Mouse (Mus musculus) MEL (cell line): Measurements from ENCODE around the gene Olfr1392. TPM values are rescaled to one million over a fixed set of nuclear protein-coding genes. Genes with fewer than 3 reads are reported as not detected.
A peak's percentile ranks its signal among the peaks of the same experiment; 100 is the strongest.

Source experiments
- DNase-seq: peaks from one replicate; pipeline ENCODE4 v3.0.0; 2011; ENCODE audit warnings: low read depth, low spot score
- H3K27ac ChIP-seq: 2 replicates; pipeline ENCODE4 v1.5.1; 2012; ENCODE audit warnings: low read depth, mild to moderate bottlenecking, control low read depth, low read length, moderate library complexity; ENCODE audit not compliant: control insufficient read depth
- H3K27me3 ChIP-seq, 2 experiments: fragments of 150-350 bp in 1 of 2; sonication (generic) in 1 of 2; 2 replicates each; pipeline ENCODE4 v1.6.1; 2012; ENCODE audit warnings: low read length in 2 of 2, mild to moderate bottlenecking in 2 of 2, improper control_type of control experiment in 1 of 2, moderate library complexity in 1 of 2; ENCODE audit not compliant: insufficient read depth in 2 of 2, control insufficient read depth in 1 of 2
- H3K36me3 ChIP-seq, 2 experiments: 2 replicates each; pipeline ENCODE4 v1.6.1; 2012 to 2014; ENCODE audit warnings: low read length in 2 of 2, improper control_type of control experiment in 1 of 2, inconsistent platforms in 1 of 2, mild to moderate bottlenecking in 1 of 2; ENCODE audit not compliant: insufficient read depth in 2 of 2, control insufficient read depth in 1 of 2
- H3K4me1 ChIP-seq, 2 experiments: fragments of 150-350 bp in 1 of 2; sonication (generic) in 1 of 2; 2 replicates each; pipeline ENCODE4 v1.6.1; 2012; ENCODE audit warnings: low read length in 2 of 2, improper control_type of control experiment in 1 of 2, mild to moderate bottlenecking in 1 of 2; ENCODE audit not compliant: insufficient read depth in 2 of 2, control insufficient read depth in 1 of 2
- H3K4me3 ChIP-seq, 2 experiments: fragments of 150-350 bp in 1 of 2; sonication (generic) in 1 of 2; 2 replicates each; pipeline ENCODE4 v1.5.1; 2012; ENCODE audit warnings: low read depth in 2 of 2, low read length in 2 of 2, mild to moderate bottlenecking in 2 of 2, moderate library complexity in 2 of 2, control low read depth in 1 of 2, improper control_type of control experiment in 1 of 2; ENCODE audit not compliant: control insufficient read depth in 1 of 2, insufficient read depth in 1 of 2
- H3K79me2 ChIP-seq: 2 replicates; pipeline ENCODE4 v1.6.1; 2012; ENCODE audit warnings: mild to moderate bottlenecking, low read length, moderate library complexity; ENCODE audit not compliant: control insufficient read depth, poor library complexity, insufficient read depth
- H3K9ac ChIP-seq: 2 replicates; pipeline ENCODE4 v1.6.1; 2012; ENCODE audit warnings: low read depth, mild to moderate bottlenecking, control low read depth, low read length, moderate library complexity; ENCODE audit not compliant: control insufficient read depth, poor library complexity, severe bottlenecking
- H3K9me3 ChIP-seq: fragments of 150-350 bp; sonication (generic); replicated peaks from 2 replicates; pipeline ENCODE4 v1.6.1; 2012; ENCODE audit warnings: mild to moderate bottlenecking, low read length, improper control_type of control experiment, moderate library complexity; ENCODE audit not compliant: insufficient read depth
- BHLHE40 ChIP-seq: IDR thresholded peaks from 2 replicates; pipeline ENCODE4 v1.6.1; 2012; ENCODE audit warnings: low read depth, mild to moderate bottlenecking, inconsistent platforms, low read length, improper control_type of control experiment, borderline replicate concordance
- CHD1 ChIP-seq: IDR thresholded peaks from 2 replicates; pipeline ENCODE4 v1.6.1; 2012; ENCODE audit warnings: low read depth, mild to moderate bottlenecking, inconsistent platforms, low read length, improper control_type of control experiment
- CTCF ChIP-seq, 3 experiments: IDR thresholded peaks in 2 of 3; conservative IDR thresholded peaks in 1 of 3; 2 replicates each; pipeline ENCODE4 v1.5.1; 2011 to 2012; ENCODE audit warnings: low read length in 3 of 3, low read depth in 2 of 3, mild to moderate bottlenecking in 2 of 3, improper control_type of control experiment in 1 of 3, inconsistent platforms in 1 of 3, mixed read lengths in 1 of 3, moderate library complexity in 1 of 3; ENCODE audit not compliant: control insufficient read depth in 1 of 3, insufficient read depth in 1 of 3, poor library complexity in 1 of 3, severe bottlenecking in 1 of 3
- EP300 ChIP-seq, 2 experiments: IDR thresholded peaks; 2 replicates each; pipeline ENCODE4 v1.6.1; 2011; ENCODE audit warnings: improper control_type of control experiment in 2 of 2, low read length in 2 of 2, low read depth in 1 of 2, mild to moderate bottlenecking in 1 of 2
- ETS1 ChIP-seq: IDR thresholded peaks from 2 replicates; pipeline ENCODE4 v1.6.1; 2012; ENCODE audit warnings: low read depth, mild to moderate bottlenecking, inconsistent platforms, low read length, improper control_type of control experiment, moderate library complexity
- GATA1 ChIP-seq: IDR thresholded peaks from 2 replicates; pipeline ENCODE4 v1.6.1; 2011; ENCODE audit warnings: low read depth, low read length, improper control_type of control experiment
- HCFC1 ChIP-seq: IDR thresholded peaks from 2 replicates; pipeline ENCODE4 v1.6.1; 2012; ENCODE audit warnings: low read depth, mild to moderate bottlenecking, inconsistent platforms, low read length, improper control_type of control experiment, moderate library complexity
- JUND ChIP-seq: IDR thresholded peaks from 2 replicates; pipeline ENCODE4 v1.6.1; 2011; ENCODE audit warnings: low read depth, mild to moderate bottlenecking, improper control_type of control experiment, low read length
- MAFK ChIP-seq: IDR thresholded peaks from 2 replicates; pipeline ENCODE4 v1.6.1; 2011; ENCODE audit warnings: low read depth, mild to moderate bottlenecking, low read length, improper control_type of control experiment, borderline replicate concordance
- MAX ChIP-seq: IDR thresholded peaks from 2 replicates; pipeline ENCODE4 v1.6.1; 2011; ENCODE audit warnings: low read length, improper control_type of control experiment
- MAZ ChIP-seq: IDR thresholded peaks from 2 replicates; pipeline ENCODE4 v1.6.1; 2012; ENCODE audit warnings: low read depth, mild to moderate bottlenecking, inconsistent platforms, low read length, improper control_type of control experiment
- MYB ChIP-seq: IDR thresholded peaks from 2 replicates; pipeline ENCODE4 v1.6.1; 2011; ENCODE audit warnings: mild to moderate bottlenecking, low read depth, low read length, improper control_type of control experiment
- MYC ChIP-seq: IDR thresholded peaks from 2 replicates; pipeline ENCODE4 v1.6.1; 2011; ENCODE audit warnings: low read depth, mild to moderate bottlenecking, low read length, improper control_type of control experiment, moderate library complexity
- TAL1 ChIP-seq: IDR thresholded peaks from 2 replicates; pipeline ENCODE4 v1.6.1; 2012; ENCODE audit warnings: mild to moderate bottlenecking, inconsistent platforms, low read length, moderate library complexity, mixed read lengths
- TBP ChIP-seq: IDR thresholded peaks from 2 replicates; pipeline ENCODE4 v1.8.0; 2011; ENCODE audit warnings: low read depth, low read length, improper control_type of control experiment
- TCF12 ChIP-seq: IDR thresholded peaks from 2 replicates; pipeline ENCODE4 v1.6.1; 2014; ENCODE audit warnings: low read depth, mild to moderate bottlenecking, inconsistent platforms, low read length, improper control_type of control experiment, moderate library complexity
- UBTF ChIP-seq: IDR thresholded peaks from 2 replicates; pipeline ENCODE4 v1.6.1; 2012; ENCODE audit warnings: low read depth, mild to moderate bottlenecking, inconsistent platforms, low read length, improper control_type of control experiment, moderate library complexity, borderline replicate concordance; ENCODE audit not compliant: insufficient read depth
- ZC3H11A ChIP-seq: IDR thresholded peaks from 2 replicates; pipeline ENCODE4 v1.6.1; 2012; ENCODE audit warnings: low read depth, mild to moderate bottlenecking, inconsistent platforms, low read length, improper control_type of control experiment
- ZKSCAN1 ChIP-seq: IDR thresholded peaks from 2 replicates; pipeline ENCODE4 v1.6.1; 2012; ENCODE audit warnings: low read depth, mild to moderate bottlenecking, inconsistent platforms, low read length, improper control_type of control experiment, moderate library complexity
- ZMIZ1 ChIP-seq: IDR thresholded peaks from 2 replicates; pipeline ENCODE4 v1.6.1; 2012; ENCODE audit warnings: low read depth, mild to moderate bottlenecking, inconsistent platforms, low read length, improper control_type of control experiment, moderate library complexity
- ZNF384 ChIP-seq: IDR thresholded peaks from 2 replicates; pipeline ENCODE4 v1.6.1; 2012; ENCODE audit warnings: low read depth, mild to moderate bottlenecking, inconsistent platforms, low read length, improper control_type of control experiment
- polyA plus RNA-seq, 2 experiments: library from polyadenylated mRNA; stranded (reverse) in 1 of 2; unstranded in 1 of 2; fragments of >175 nt in 1 of 2; fragments of >200 nt in 1 of 2; gene quantifications; 2 replicates each; pipeline versions ENCODE4 v1.2.1 to v1.2.4; 2012; ENCODE audit warnings: low replicate concordance in 2 of 2, low read depth in 1 of 2; ENCODE audit not compliant: insufficient read length in 2 of 2, insufficient read depth in 1 of 2, missing spikeins in 1 of 2
- total RNA-seq: library from RNA; depleted of rRNA; stranded (reverse); fragments of 300-350 nt; gene quantifications from 2 replicates; pipeline ENCODE4 v1.2.3, GENCODE M21; 2012

Gene Olfr1392
- total and polyA plus RNA-seq, 3 experiments: not detected

DNA sequence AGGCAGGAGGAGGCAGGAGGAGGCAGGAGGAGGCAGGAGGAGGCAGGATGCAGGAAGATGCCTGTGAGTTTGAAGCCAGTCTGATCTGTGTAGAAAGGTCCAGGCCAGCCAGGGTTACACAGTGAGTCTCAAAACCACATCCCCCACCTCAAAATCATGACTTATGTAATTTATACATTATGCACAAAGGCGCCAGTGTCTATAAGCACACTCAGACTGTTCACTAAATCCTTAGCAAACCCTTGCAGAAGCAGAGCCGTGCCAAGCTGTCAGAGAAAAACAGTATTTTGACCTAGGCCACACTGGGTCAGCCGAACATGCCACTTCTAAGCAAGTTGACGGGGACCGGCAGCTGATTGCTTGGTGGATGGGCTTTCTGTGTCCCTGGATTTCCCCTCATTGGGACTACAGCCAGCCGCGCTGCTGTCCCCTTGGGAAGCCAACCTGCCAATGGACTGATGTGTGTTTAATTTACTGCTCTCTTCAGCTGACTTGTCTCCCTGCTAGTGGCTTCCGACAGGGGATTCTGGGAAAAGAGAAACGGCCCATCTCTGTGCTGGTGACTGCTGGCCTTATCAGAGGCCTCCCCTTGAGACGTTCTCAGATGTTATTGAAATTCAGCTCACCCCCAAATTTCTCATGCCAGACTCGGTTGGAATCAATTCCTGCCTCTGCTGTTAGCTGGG is 11.1 kb upstream of the Olfr1392 start:
- peaks cover 2 to 7% of the 10 kb centered on the region in 2 experiments; a peak in 2 of 4 replicates for H3K27me3 ChIP-seq
- H3K9ac ChIP-seq: no peak overlapping the region
- no peak for DNase-seq
- H3K27ac ChIP-seq: no peak overlapping the region
- no peak overlapping the region for H3K4me3 ChIP-seq
- H3K36me3 ChIP-seq: no peaks in the 10 kb centered on the region
- H3K4me1 ChIP-seq: no peaks in the 10 kb centered on the region
- no peaks in the 10 kb centered on the region for H3K9me3 ChIP-seq
- TF ChIP-seq CTCF (IDR thresholded peaks at IDR 0.05 in 2 of 3, conservative IDR thresholded peaks at IDR 0.05 in 1 of 3; ENCODE audit: control insufficient read depth in 1 of 3, insufficient read depth in 1 of 3, low read depth in 2 of 3, low read length in 3 of 3, poor library complexity in 1 of 3, severe bottlenecking in 1 of 3) (no peak), TCF12 (no peak), ZC3H11A (no peak), EP300 (IDR thresholded peaks at IDR 0.05; ENCODE audit: low read depth in 1 of 2, low read length in 2 of 2) (no peak), MAZ (no peak), ETS1 (no peak), TBP (no peak), ZNF384 (no peak)
- no peaks in the 10 kb centered on the region for H3K79me2 ChIP-seq

GRCm38 (mm10) chr11:49278222-49278621 is 6.9 kb upstream of the Olfr1392 start, which contains the start of gene Olfr1393:
Gene Olfr1393 (plus strand): TSS chr11:49278304.
- H3K27ac ChIP-seq: no peak within 1 kb of the TSS
- no peak within 1 kb of the TSS for H3K9ac ChIP-seq
- H3K4me3 ChIP-seq: no peak within 1 kb of the TSS
- H3K9me3 ChIP-seq: no peaks in the 10 kb centered on the region
- no peak for DNase-seq
- H3K36me3 ChIP-seq: no peaks in the 10 kb centered on the region
- no peaks in the 10 kb centered on the region for H3K4me1 ChIP-seq
- 0 out of 2 replicates have a peak, but pooled peaks have one; percentile 47 for TF ChIP-seq ETS1
- no peak for TF ChIP-seq ZC3H11A
- no peak for TF ChIP-seq MYC
- TF ChIP-seq ZMIZ1: no peak
- no peak for TF ChIP-seq TAL1
- no peak for TF ChIP-seq ZNF384
- TF ChIP-seq MAFK: no peak
- no peak for TF ChIP-seq MYB
- TF ChIP-seq BHLHE40: no peak
- no peak for TF ChIP-seq MAZ
- no peak for TF ChIP-seq ZKSCAN1
- no peak for TF ChIP-seq CHD1
- no peak for TF ChIP-seq HCFC1
- TF ChIP-seq UBTF: no peak
- TF ChIP-seq GATA1: peak; percentile 44; the same call in 1 of the 2 replicates
- TF ChIP-seq JUND: no peak
- no peak for TF ChIP-seq MAX
- TF ChIP-seq, all 39 proteins: peak for 2
- Histone ChIP-seq H3K79me2 (no peaks in the 10 kb centered on the region), H3K27me3 (peaks cover 4 to 5% of the 10 kb centered on the region in 2 experiments; a peak in 3 of 4 replicates)
